Mouse (Mus musculus): Measurements from ENCODE around the gene Rnase10. TPM values are rescaled to one million over a fixed set of nuclear protein-coding genes. Genes with fewer than 3 reads are reported as not detected.

Gene Rnase10
- total and polyA plus RNA-seq, 3 experiments, result not detected

GRCm38 (mm10) chr14:51057401-51057831 lies 49.9 kb downstream of the Rnase10 start, which contains the start of gene Rnase12:
Gene Rnase12 (minus strand): TSS chr14:51057661.
- TF ChIP-seq MXI1 (IDR thresholded peaks at IDR 0.05; ENCODE audit: low read depth, low read length), result no peak
- no peak for TF ChIP-seq MAFK (IDR thresholded peaks at IDR 0.05; ENCODE audit: insufficient replicate concordance, low read length)
- no peak for TF ChIP-seq USF2 (conservative IDR thresholded peaks at IDR 0.05; ENCODE audit: low read depth, low read length)
- no peak for TF ChIP-seq MYC (IDR thresholded peaks at IDR 0.05; ENCODE audit: low read depth, low read length)
- TF ChIP-seq ZC3H11A (IDR thresholded peaks at IDR 0.05; ENCODE audit: low read depth, low read length), result no peak
- TF ChIP-seq CHD1 (IDR thresholded peaks at IDR 0.05; ENCODE audit: low read depth, low read length), result no peak
- no peak for TF ChIP-seq ZKSCAN1 (IDR thresholded peaks at IDR 0.05; ENCODE audit: borderline replicate concordance, low read depth, low read length)
- no peak for TF ChIP-seq MAZ (IDR thresholded peaks at IDR 0.05; ENCODE audit: low read depth, low read length)
- TF ChIP-seq HCFC1 (IDR thresholded peaks at IDR 0.05; ENCODE audit: low read depth, low read length), result no peak
- no peak for TF ChIP-seq E2F4 (IDR thresholded peaks at IDR 0.05; ENCODE audit: insufficient replicate concordance, low read depth, low read length)
- TF ChIP-seq CHD2 (IDR thresholded peaks at IDR 0.05; ENCODE audit: low read length), result no peak
- TF ChIP-seq ETS1 (conservative IDR thresholded peaks at IDR 0.05; ENCODE audit: low read depth, low read length), result no peak
- TF ChIP-seq ZNF384 (IDR thresholded peaks at IDR 0.05; ENCODE audit: low read depth, low read length), result no peak
- no peak for TF ChIP-seq IRF4 (IDR thresholded peaks at IDR 0.05; ENCODE audit: low read depth, low read length)
- no peak for TF ChIP-seq POLR2AphosphoS2 (IDR thresholded peaks at IDR 0.05; ENCODE audit: low read depth, low read length)
- in situ Hi-C loops (cut with MboI; ENCODE audit: low pct_ligation_motif_present, low pct_unique_long_range_greater_than_20kb, low sequenced_read_pairs), result no loop called here
- Histone ChIP-seq H3K4me2 (ENCODE audit: insufficient read depth, low read depth, poor library complexity, severe bottlenecking) (peak within 1 kb of the TSS; percentile 6; the same call in 1 of the 2 replicates), H3K36me3 (replicated peaks in 1 of 2; ENCODE audit: control insufficient read depth in 1 of 2, insufficient read depth in 1 of 2, low read length in 1 of 2) (no peaks in the 10 kb centered on the region), H3K4me1 (ENCODE audit: control insufficient read depth in 1 of 2, insufficient read depth in 2 of 2) (peaks cover 0 to 12% of the 10 kb centered on the region in 2 experiments; a peak in 3 of 4 replicates), H3K79me2 (replicated peaks; ENCODE audit: control insufficient read depth, extremely low read depth, insufficient read depth, poor library complexity, severe bottlenecking) (no peaks in the 10 kb centered on the region), H3K27me3 (replicated peaks) (no peaks in the 10 kb centered on the region), H3K9me3 (replicated peaks; ENCODE audit: low read length) (no peaks in the 10 kb centered on the region), H3K4me3 (replicated peaks in 1 of 3; ENCODE audit: low read depth in 2 of 3, low read length in 2 of 3, poor library complexity in 1 of 3) (no peak within 1 kb of the TSS), H3K9ac (ENCODE audit: insufficient read depth, low read depth) (no peak within 1 kb of the TSS), H3K27ac (ENCODE audit: insufficient read depth, low read depth) (no peak within 1 kb of the TSS)
- DNase-seq (ENCODE audit: extremely low read depth), result no peak
- dilution Hi-C loops (cut with MboI; ENCODE audit: extremely low pct_ligation_motif_present, extremely low pct_unique_long_range_greater_than_20kb, low sequenced_read_pairs), result no loop called here

Other genes starting within 250 kb of the Rnase10 start
Only the 20 nearest of the 24 such genes appear.
- 12.2 and 14.7 TPM in 2 replicates for gene Tep1, start 137.2 kb upstream of the Rnase10 start, total RNA-seq (2012; rRNA removed)
- gene Tep1, start 137.2 kb upstream of the Rnase10 start, total RNA-seq (2014; rRNA removed), result 3.5 and 4.1 TPM in 2 replicates
- 12.9 and 14.0 TPM in 2 replicates for gene Tep1, start 137.2 kb upstream of the Rnase10 start, polyA plus RNA-seq (2012; ENCODE audit: insufficient read length, low read depth)
- not detected in 2 replicates for gene Klhl33, start 110.2 kb upstream of the Rnase10 start, total RNA-seq (2012; rRNA removed)
- not detected in 2 replicates for gene Klhl33, start 110.2 kb upstream of the Rnase10 start, total RNA-seq (2014; rRNA removed)
- not detected in 2 replicates for gene Klhl33, start 110.2 kb upstream of the Rnase10 start, polyA plus RNA-seq (2012; ENCODE audit: insufficient read length, low read depth)
- gene Osgep, start 82.9 kb upstream of the Rnase10 start, total RNA-seq (2012; rRNA removed), result 39.1 and 41.7 TPM in 2 replicates
- 88.7 and 90.4 TPM in 2 replicates for gene Osgep, start 82.9 kb upstream of the Rnase10 start, total RNA-seq (2014; rRNA removed)
- gene Osgep, start 82.9 kb upstream of the Rnase10 start, polyA plus RNA-seq (2012; ENCODE audit: insufficient read length, low read depth), result 48.4 and 57.6 TPM in 2 replicates
- gene Apex1, start 82.8 kb upstream of the Rnase10 start, total RNA-seq (2012; rRNA removed), result 178 and 250 TPM in 2 replicates
- 417 and 427 TPM in 2 replicates for gene Apex1, start 82.8 kb upstream of the Rnase10 start, total RNA-seq (2014; rRNA removed)
- gene Apex1, start 82.8 kb upstream of the Rnase10 start, polyA plus RNA-seq (2012; ENCODE audit: insufficient read length, low read depth), result 353 and 354 TPM in 2 replicates
- 18.1 and 21.2 TPM in 2 replicates for gene Pip4p1, start 76.9 kb upstream of the Rnase10 start, total RNA-seq (2012; rRNA removed)
- gene Pip4p1, start 76.9 kb upstream of the Rnase10 start, total RNA-seq (2014; rRNA removed), result 28.1 and 29.2 TPM in 2 replicates
- gene Pip4p1, start 76.9 kb upstream of the Rnase10 start, polyA plus RNA-seq (2012; ENCODE audit: insufficient read length, low read depth), result 31.1 and 35.5 TPM in 2 replicates
- gene Pnp, start 76.7 kb upstream of the Rnase10 start, total RNA-seq (2012; rRNA removed), result 99.3 and 113 TPM in 2 replicates
- 118 and 128 TPM in 2 replicates for gene Pnp, start 76.7 kb upstream of the Rnase10 start, total RNA-seq (2014; rRNA removed)
- gene Pnp, start 76.7 kb upstream of the Rnase10 start, polyA plus RNA-seq (2012; ENCODE audit: insufficient read length, low read depth), result 65.9 and 80.0 TPM in 2 replicates
- not detected in 2 replicates for gene Gm49342, start 63.2 kb upstream of the Rnase10 start, total RNA-seq (2012; rRNA removed)
- 108 and 120 TPM in 2 replicates for gene Gm49342, start 63.2 kb upstream of the Rnase10 start, total RNA-seq (2014; rRNA removed)
- 50.6 and 100 TPM in 2 replicates for gene Gm49342, start 63.2 kb upstream of the Rnase10 start, polyA plus RNA-seq (2012; ENCODE audit: insufficient read length, low read depth)
- gene Pnp2, start 51.8 kb upstream of the Rnase10 start, total RNA-seq (2012; rRNA removed), result 0.21 TPM in 2 replicates
- gene Pnp2, start 51.8 kb upstream of the Rnase10 start, total RNA-seq (2014; rRNA removed), result 0.43 TPM in 1 of 2 replicates, not detected in the other
- 0.91 TPM in 1 of 2 replicates, not detected in the other for gene Pnp2, start 51.8 kb upstream of the Rnase10 start, polyA plus RNA-seq (2012; ENCODE audit: insufficient read length, low read depth)
- gene Rnase9, start 34.1 kb downstream of the Rnase10 start, total RNA-seq (2012; rRNA removed), result not detected in 2 replicates
- not detected in 2 replicates for gene Rnase9, start 34.1 kb downstream of the Rnase10 start, total RNA-seq (2014; rRNA removed)
- gene Rnase9, start 34.1 kb downstream of the Rnase10 start, polyA plus RNA-seq (2012; ENCODE audit: insufficient read length, low read depth), result not detected in 2 replicates
- not detected in 2 replicates for gene Rnase11, start 42.4 kb downstream of the Rnase10 start, total RNA-seq (2012; rRNA removed)
- not detected in 2 replicates for gene Rnase11, start 42.4 kb downstream of the Rnase10 start, total RNA-seq (2014; rRNA removed)
- not detected in 2 replicates for gene Rnase11, start 42.4 kb downstream of the Rnase10 start, polyA plus RNA-seq (2012; ENCODE audit: insufficient read length, low read depth)
- gene Rnase12, start 49.9 kb downstream of the Rnase10 start, total RNA-seq (2012; rRNA removed), result 0.38 and 0.55 TPM in 2 replicates
- not detected in 2 replicates for gene Rnase12, start 49.9 kb downstream of the Rnase10 start, total RNA-seq (2014; rRNA removed)
- gene Rnase12, start 49.9 kb downstream of the Rnase10 start, polyA plus RNA-seq (2012; ENCODE audit: insufficient read length, low read depth), result not detected in 2 replicates
- not detected in 2 replicates for gene Olfr750, start 66.7 kb downstream of the Rnase10 start, total RNA-seq (2012; rRNA removed)
- not detected in 2 replicates for gene Olfr750, start 66.7 kb downstream of the Rnase10 start, total RNA-seq (2014; rRNA removed)
- not detected in 2 replicates for gene Olfr750, start 66.7 kb downstream of the Rnase10 start, polyA plus RNA-seq (2012; ENCODE audit: insufficient read length, low read depth)
- gene Rnase4, start 83.3 kb downstream of the Rnase10 start, total RNA-seq (2012; rRNA removed), result 0.92 and 1.9 TPM in 2 replicates
- 1.8 and 2.5 TPM in 2 replicates for gene Rnase4, start 83.3 kb downstream of the Rnase10 start, total RNA-seq (2014; rRNA removed)
- 1.1 and 1.6 TPM in 2 replicates for gene Rnase4, start 83.3 kb downstream of the Rnase10 start, polyA plus RNA-seq (2012; ENCODE audit: insufficient read length, low read depth)
- 1.6 and 2.2 TPM in 2 replicates for gene Ang, start 83.4 kb downstream of the Rnase10 start, total RNA-seq (2012; rRNA removed)
- gene Ang, start 83.4 kb downstream of the Rnase10 start, total RNA-seq (2014; rRNA removed), result 0.44 and 1.2 TPM in 2 replicates
- 0.97 and 1.2 TPM in 2 replicates for gene Ang, start 83.4 kb downstream of the Rnase10 start, polyA plus RNA-seq (2012; ENCODE audit: insufficient read length, low read depth)
- gene Eddm3b, start 106.7 kb downstream of the Rnase10 start, total RNA-seq (2012; rRNA removed), result not detected in 2 replicates
- not detected in 2 replicates for gene Eddm3b, start 106.7 kb downstream of the Rnase10 start, total RNA-seq (2014; rRNA removed)
- gene Eddm3b, start 106.7 kb downstream of the Rnase10 start, polyA plus RNA-seq (2012; ENCODE audit: insufficient read length, low read depth), result not detected in 2 replicates
- 15.6 and 18.3 TPM in 2 replicates for gene Rnase6, start 116.2 kb downstream of the Rnase10 start, total RNA-seq (2012; rRNA removed)
- gene Rnase6, start 116.2 kb downstream of the Rnase10 start, total RNA-seq (2014; rRNA removed), result 35.1 and 38.2 TPM in 2 replicates
- 15.3 and 16.4 TPM in 2 replicates for gene Rnase6, start 116.2 kb downstream of the Rnase10 start, polyA plus RNA-seq (2012; ENCODE audit: insufficient read length, low read depth)
- 0.17 TPM in 1 of 2 replicates, not detected in the other for gene Rnase1, start 139.0 kb downstream of the Rnase10 start, total RNA-seq (2012; rRNA removed)
- gene Rnase1, start 139.0 kb downstream of the Rnase10 start, total RNA-seq (2014; rRNA removed), result not detected in 2 replicates
- gene Rnase1, start 139.0 kb downstream of the Rnase10 start, polyA plus RNA-seq (2012; ENCODE audit: insufficient read length, low read depth), result not detected in 2 replicates
- gene Rnase2b, start 154.5 kb downstream of the Rnase10 start, total RNA-seq (2012; rRNA removed), result 1.3 and 1.6 TPM in 2 replicates
- not detected in 2 replicates for gene Rnase2b, start 154.5 kb downstream of the Rnase10 start, total RNA-seq (2014; rRNA removed)
- gene Rnase2b, start 154.5 kb downstream of the Rnase10 start, polyA plus RNA-seq (2012; ENCODE audit: insufficient read length, low read depth), result 0.33 TPM in 1 of 2 replicates, not detected in the other
- gene Ang2, start 191.4 kb downstream of the Rnase10 start, total RNA-seq (2012; rRNA removed), result not detected in 2 replicates
- not detected in 2 replicates for gene Ang2, start 191.4 kb downstream of the Rnase10 start, total RNA-seq (2014; rRNA removed)
- not detected in 2 replicates for gene Ang2, start 191.4 kb downstream of the Rnase10 start, polyA plus RNA-seq (2012; ENCODE audit: insufficient read length, low read depth)
- gene Ear14, start 195.6 kb downstream of the Rnase10 start, total RNA-seq (2012; rRNA removed), result not detected in 2 replicates
- not detected in 2 replicates for gene Ear14, start 195.6 kb downstream of the Rnase10 start, total RNA-seq (2014; rRNA removed)
- gene Ear14, start 195.6 kb downstream of the Rnase10 start, polyA plus RNA-seq (2012; ENCODE audit: insufficient read length, low read depth), result not detected in 2 replicates